Mouse (Mus musculus) MEL (cell line): ENCODE results near the gene Zfp36l1. TPM values are rescaled to one million over a fixed set of nuclear protein-coding genes. Genes with fewer than 3 reads are reported as not detected.
A peak's percentile ranks its signal among the peaks of the same experiment; 100 is the strongest.

Experiments
- DNase-seq: peaks from one replicate; pipeline ENCODE4 v3.0.0; 2011; ENCODE audit warnings: low read depth, low spot score
- H3K27ac ChIP-seq: 2 replicates; pipeline ENCODE4 v1.5.1; 2012; ENCODE audit warnings: low read depth, mild to moderate bottlenecking, control low read depth, low read length, moderate library complexity; ENCODE audit not compliant: control insufficient read depth
- H3K27me3 ChIP-seq, 2 experiments: fragments of 150-350 bp in 1 of 2; sonication (generic) in 1 of 2; 2 replicates each; pipeline ENCODE4 v1.6.1; 2012; ENCODE audit warnings: low read length in 2 of 2, mild to moderate bottlenecking in 2 of 2, improper control_type of control experiment in 1 of 2, moderate library complexity in 1 of 2; ENCODE audit not compliant: insufficient read depth in 2 of 2, control insufficient read depth in 1 of 2
- H3K36me3 ChIP-seq, 2 experiments: 2 replicates each; pipeline ENCODE4 v1.6.1; 2012 to 2014; ENCODE audit warnings: low read length in 2 of 2, improper control_type of control experiment in 1 of 2, inconsistent platforms in 1 of 2, mild to moderate bottlenecking in 1 of 2; ENCODE audit not compliant: insufficient read depth in 2 of 2, control insufficient read depth in 1 of 2
- H3K4me1 ChIP-seq, 2 experiments: fragments of 150-350 bp in 1 of 2; sonication (generic) in 1 of 2; 2 replicates each; pipeline ENCODE4 v1.6.1; 2012; ENCODE audit warnings: low read length in 2 of 2, improper control_type of control experiment in 1 of 2, mild to moderate bottlenecking in 1 of 2; ENCODE audit not compliant: insufficient read depth in 2 of 2, control insufficient read depth in 1 of 2
- H3K4me3 ChIP-seq, 2 experiments: fragments of 150-350 bp in 1 of 2; sonication (generic) in 1 of 2; 2 replicates each; pipeline ENCODE4 v1.5.1; 2012; ENCODE audit warnings: low read depth in 2 of 2, low read length in 2 of 2, mild to moderate bottlenecking in 2 of 2, moderate library complexity in 2 of 2, control low read depth in 1 of 2, improper control_type of control experiment in 1 of 2; ENCODE audit not compliant: control insufficient read depth in 1 of 2, insufficient read depth in 1 of 2
- H3K79me2 ChIP-seq: 2 replicates; pipeline ENCODE4 v1.6.1; 2012; ENCODE audit warnings: mild to moderate bottlenecking, low read length, moderate library complexity; ENCODE audit not compliant: control insufficient read depth, poor library complexity, insufficient read depth
- H3K9ac ChIP-seq: 2 replicates; pipeline ENCODE4 v1.6.1; 2012; ENCODE audit warnings: low read depth, mild to moderate bottlenecking, control low read depth, low read length, moderate library complexity; ENCODE audit not compliant: control insufficient read depth, poor library complexity, severe bottlenecking
- H3K9me3 ChIP-seq: fragments of 150-350 bp; sonication (generic); replicated peaks from 2 replicates; pipeline ENCODE4 v1.6.1; 2012; ENCODE audit warnings: mild to moderate bottlenecking, low read length, improper control_type of control experiment, moderate library complexity; ENCODE audit not compliant: insufficient read depth
- BHLHE40 ChIP-seq: IDR thresholded peaks from 2 replicates; pipeline ENCODE4 v1.6.1; 2012; ENCODE audit warnings: low read depth, mild to moderate bottlenecking, inconsistent platforms, low read length, improper control_type of control experiment, borderline replicate concordance
- CHD1 ChIP-seq: IDR thresholded peaks from 2 replicates; pipeline ENCODE4 v1.6.1; 2012; ENCODE audit warnings: low read depth, mild to moderate bottlenecking, inconsistent platforms, low read length, improper control_type of control experiment
- CTCF ChIP-seq, 3 experiments: IDR thresholded peaks in 2 of 3; conservative IDR thresholded peaks in 1 of 3; 2 replicates each; pipeline ENCODE4 v1.5.1; 2011 to 2012; ENCODE audit warnings: low read length in 3 of 3, low read depth in 2 of 3, mild to moderate bottlenecking in 2 of 3, improper control_type of control experiment in 1 of 3, inconsistent platforms in 1 of 3, mixed read lengths in 1 of 3, moderate library complexity in 1 of 3; ENCODE audit not compliant: control insufficient read depth in 1 of 3, insufficient read depth in 1 of 3, poor library complexity in 1 of 3, severe bottlenecking in 1 of 3
- HCFC1 ChIP-seq: IDR thresholded peaks from 2 replicates; pipeline ENCODE4 v1.6.1; 2012; ENCODE audit warnings: low read depth, mild to moderate bottlenecking, inconsistent platforms, low read length, improper control_type of control experiment, moderate library complexity
- JUND ChIP-seq: IDR thresholded peaks from 2 replicates; pipeline ENCODE4 v1.6.1; 2011; ENCODE audit warnings: low read depth, mild to moderate bottlenecking, improper control_type of control experiment, low read length
- MAFK ChIP-seq: IDR thresholded peaks from 2 replicates; pipeline ENCODE4 v1.6.1; 2011; ENCODE audit warnings: low read depth, mild to moderate bottlenecking, low read length, improper control_type of control experiment, borderline replicate concordance
- MAZ ChIP-seq: IDR thresholded peaks from 2 replicates; pipeline ENCODE4 v1.6.1; 2012; ENCODE audit warnings: low read depth, mild to moderate bottlenecking, inconsistent platforms, low read length, improper control_type of control experiment
- MXI1 ChIP-seq: IDR thresholded peaks from 2 replicates; pipeline ENCODE4 v1.6.1; 2011; ENCODE audit warnings: mild to moderate bottlenecking, low read depth, low read length, improper control_type of control experiment
- MYB ChIP-seq: IDR thresholded peaks from 2 replicates; pipeline ENCODE4 v1.6.1; 2011; ENCODE audit warnings: mild to moderate bottlenecking, low read depth, low read length, improper control_type of control experiment
- MYC ChIP-seq: IDR thresholded peaks from 2 replicates; pipeline ENCODE4 v1.6.1; 2011; ENCODE audit warnings: low read depth, mild to moderate bottlenecking, low read length, improper control_type of control experiment, moderate library complexity
- NELFE ChIP-seq: IDR thresholded peaks from 2 replicates; pipeline ENCODE4 v1.6.1; 2011; ENCODE audit warnings: low read depth, low read length, improper control_type of control experiment
- POLR2A ChIP-seq, 2 experiments: IDR thresholded peaks; 2 replicates each; pipeline ENCODE4 v1.6.1; 2011 to 2012; ENCODE audit warnings: low read length in 2 of 2, mild to moderate bottlenecking in 2 of 2, control low read depth in 1 of 2, improper control_type of control experiment in 1 of 2, low read depth in 1 of 2, moderate library complexity in 1 of 2; ENCODE audit not compliant: control insufficient read depth in 1 of 2, insufficient read depth in 1 of 2, poor library complexity in 1 of 2
- RAD21 ChIP-seq: IDR thresholded peaks from 2 replicates; pipeline ENCODE4 v1.6.1; 2011; ENCODE audit warnings: mild to moderate bottlenecking, low read depth, low read length, improper control_type of control experiment
- SIN3A ChIP-seq: IDR thresholded peaks from 2 replicates; pipeline ENCODE4 v1.6.1; 2012; ENCODE audit warnings: low read length, improper control_type of control experiment, inconsistent platforms
- SMC3 ChIP-seq: IDR thresholded peaks from 2 replicates; pipeline ENCODE4 v1.6.1; 2011; ENCODE audit warnings: low read depth, low read length, improper control_type of control experiment
- TCF12 ChIP-seq: IDR thresholded peaks from 2 replicates; pipeline ENCODE4 v1.6.1; 2014; ENCODE audit warnings: low read depth, mild to moderate bottlenecking, inconsistent platforms, low read length, improper control_type of control experiment, moderate library complexity
- UBTF ChIP-seq: IDR thresholded peaks from 2 replicates; pipeline ENCODE4 v1.6.1; 2012; ENCODE audit warnings: low read depth, mild to moderate bottlenecking, inconsistent platforms, low read length, improper control_type of control experiment, moderate library complexity, borderline replicate concordance; ENCODE audit not compliant: insufficient read depth
- USF1 ChIP-seq: IDR thresholded peaks from 2 replicates; pipeline ENCODE4 v1.6.1; 2014; ENCODE audit warnings: low read depth, mild to moderate bottlenecking, inconsistent platforms, low read length, improper control_type of control experiment, moderate library complexity
- USF2 ChIP-seq, 2 experiments: IDR thresholded peaks; 2 replicates each; pipeline ENCODE4 v1.6.1; 2011 to 2012; ENCODE audit warnings: improper control_type of control experiment in 2 of 2, low read length in 2 of 2, borderline replicate concordance in 1 of 2, inconsistent platforms in 1 of 2, low read depth in 1 of 2, mild to moderate bottlenecking in 1 of 2; ENCODE audit not compliant: insufficient read depth in 1 of 2
- ZC3H11A ChIP-seq: IDR thresholded peaks from 2 replicates; pipeline ENCODE4 v1.6.1; 2012; ENCODE audit warnings: low read depth, mild to moderate bottlenecking, inconsistent platforms, low read length, improper control_type of control experiment
- ZMIZ1 ChIP-seq: IDR thresholded peaks from 2 replicates; pipeline ENCODE4 v1.6.1; 2012; ENCODE audit warnings: low read depth, mild to moderate bottlenecking, inconsistent platforms, low read length, improper control_type of control experiment, moderate library complexity
- ZNF384 ChIP-seq: IDR thresholded peaks from 2 replicates; pipeline ENCODE4 v1.6.1; 2012; ENCODE audit warnings: low read depth, mild to moderate bottlenecking, inconsistent platforms, low read length, improper control_type of control experiment
- polyA plus RNA-seq, 2 experiments: library from polyadenylated mRNA; stranded (reverse) in 1 of 2; unstranded in 1 of 2; fragments of >175 nt in 1 of 2; fragments of >200 nt in 1 of 2; gene quantifications; 2 replicates each; pipeline versions ENCODE4 v1.2.1 to v1.2.4; 2012; ENCODE audit warnings: low replicate concordance in 2 of 2, low read depth in 1 of 2; ENCODE audit not compliant: insufficient read length in 2 of 2, insufficient read depth in 1 of 2, missing spikeins in 1 of 2
- total RNA-seq: library from RNA; depleted of rRNA; stranded (reverse); fragments of 300-350 nt; gene quantifications from 2 replicates; pipeline ENCODE4 v1.2.3, GENCODE M21; 2012

Zfp36l1 gene
- total and polyA plus RNA-seq, 3 experiments = 1.2 to 22.5 TPM; not detected in 1

DNA sequence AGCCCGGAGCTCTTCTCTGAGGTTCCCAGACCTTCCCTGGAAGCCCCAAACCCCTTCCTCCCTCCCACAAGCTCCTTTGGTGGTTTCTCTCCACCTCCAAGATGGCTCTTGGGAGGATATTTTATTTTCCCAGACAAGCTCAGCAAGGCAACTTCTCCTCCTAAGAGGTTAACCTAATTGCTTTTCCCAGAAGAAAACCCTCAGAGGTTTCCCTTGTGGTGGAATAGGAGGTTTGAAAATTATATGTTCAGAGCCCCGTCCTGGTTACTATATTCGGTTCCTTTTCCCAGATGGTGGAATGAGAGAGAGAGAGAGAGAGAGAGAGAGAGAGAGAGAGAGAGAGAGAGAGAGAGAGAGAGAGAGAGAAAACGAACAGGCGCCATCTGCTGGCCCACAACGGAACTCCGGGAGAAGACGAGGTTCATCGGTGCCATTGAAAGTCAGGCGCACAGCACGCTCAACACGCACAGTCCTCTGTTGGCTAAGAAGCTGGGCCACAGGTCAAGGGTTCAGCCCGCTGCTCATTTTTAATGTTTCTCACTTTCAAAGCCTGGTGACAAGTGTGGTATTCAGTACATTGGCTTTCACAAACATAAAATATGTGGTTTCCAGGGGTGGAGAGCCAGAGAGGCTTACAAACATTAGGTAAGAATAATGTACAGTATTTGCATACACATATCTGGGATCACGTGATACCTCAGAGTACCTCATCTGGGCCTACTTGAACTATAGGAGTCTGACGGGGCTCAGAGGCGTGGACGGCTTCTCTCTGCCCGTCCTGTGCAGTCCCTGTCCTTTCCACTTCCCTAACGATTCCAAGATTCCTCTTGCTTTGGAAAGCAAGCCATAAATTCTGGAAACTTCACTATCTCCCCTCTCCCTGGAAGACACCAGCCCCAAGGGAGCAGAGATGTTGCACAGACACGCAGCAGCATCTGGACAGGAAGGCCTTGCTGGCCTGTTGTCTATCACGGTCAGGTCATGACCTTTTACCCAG, 33.7 kb upstream of the Zfp36l1 start:
- no peaks in the 10 kb centered on the region for H3K9me3 ChIP-seq
- peaks cover 0 to 11% of the 10 kb centered on the region in 2 experiments; a peak in 2 of 4 replicates for H3K36me3 ChIP-seq
- no peaks in the 10 kb centered on the region for H3K27me3 ChIP-seq
- H3K9ac ChIP-seq = peak overlapping the region; percentile 73
- H3K4me1 ChIP-seq = peaks cover 3 to 16% of the 10 kb centered on the region in 2 experiments; a peak in 3 of 4 replicates
- DNase-seq = peak; percentile 94
- TF ChIP-seq CHD1 (no peak), USF1 (peak; percentile 95), CTCF (IDR thresholded peaks at IDR 0.05 in 2 of 3, conservative IDR thresholded peaks at IDR 0.05 in 1 of 3; ENCODE audit: control insufficient read depth in 1 of 3, insufficient read depth in 1 of 3, low read depth in 2 of 3, low read length in 3 of 3, poor library complexity in 1 of 3, severe bottlenecking in 1 of 3) (peak; percentile 71 to 82 (median 79)), HCFC1 (peak; percentile 35; the same call in 1 of the 2 replicates), ZC3H11A (0 out of 2 replicates have a peak, but pooled peaks have one; percentile 26), SIN3A (peak; percentile 17; the same call in 1 of the 2 replicates), ZMIZ1 (peak; percentile 26; the same call in 1 of the 2 replicates), SMC3 (peak; percentile 77), MXI1 (no peak), TCF12 (peak; percentile 11; the same call in 1 of the 2 replicates), NELFE (peak; percentile 48; the same call in 1 of the 2 replicates), MYB (no peak), MAZ (no peak), ZNF384 (no peak), RAD21 (peak; percentile 49), UBTF (no peak), USF2 (IDR thresholded peaks at IDR 0.05; ENCODE audit: borderline replicate concordance in 1 of 2, insufficient read depth in 1 of 2, low read depth in 1 of 2, low read length in 2 of 2) (peak; percentile 67 to 75; a peak in 2 of 4 replicates), BHLHE40 (peak; percentile 34; the same call in 1 of the 2 replicates), MYC (0 out of 2 replicates have a peak, but pooled peaks have one; percentile 22), MAFK (no peak), JUND (peak; percentile 100), POLR2A (IDR thresholded peaks at IDR 0.05; ENCODE audit: control insufficient read depth in 1 of 2, insufficient read depth in 1 of 2, low read depth in 1 of 2, low read length in 2 of 2, poor library complexity in 1 of 2) (peak; percentile 42 to 64; a peak in 2 of 4 replicates)
- peak overlapping the region; percentile 23 to 30; a peak in 3 of 4 replicates for H3K4me3 ChIP-seq
- peak overlapping the region; percentile 78 for H3K27ac ChIP-seq
- no peaks in the 10 kb centered on the region for H3K79me2 ChIP-seq
